ENCODE assay signal across 14 mouse cellular contexts in the genomic region with DNA sequence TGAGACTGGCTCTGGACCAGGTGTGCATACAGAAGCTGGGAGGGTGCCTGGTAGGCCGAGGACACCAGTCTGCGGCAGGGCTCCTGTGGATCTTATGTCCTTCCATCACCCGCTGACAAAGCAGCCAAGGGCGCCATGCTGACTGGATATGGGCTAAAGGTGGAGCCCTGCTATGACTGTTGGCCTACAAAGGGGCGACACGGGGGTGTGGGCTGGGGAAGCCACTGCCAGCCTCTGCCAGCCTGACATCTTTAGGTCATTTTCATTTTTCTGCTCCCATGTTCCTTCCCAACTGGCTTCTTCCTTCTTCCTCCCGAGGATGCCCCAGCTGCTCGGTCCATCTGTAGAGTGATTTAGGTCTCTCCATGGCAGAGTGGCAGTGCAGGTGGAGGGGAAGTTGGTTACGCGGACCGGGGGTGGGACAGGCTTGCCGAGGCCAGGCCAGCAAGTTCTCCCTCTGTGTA.
DNase-seq lines count a peak whose midpoint lies in the region; ATAC-seq lines count a peak whose summit lies in the region.
"Had no signal": no experiment of that assay in that cellular context is flagged by ENCODE, and none has a peak within 500 bp of the region (broad histone marks: within the 10 kb centered on the region; RNA-seq: fewer than 3 reads in every experiment).

No protein-coding gene starts in this region.

- no peak overlapping the region for H3K4me3 ChIP-seq in midbrain, embryonic 10.5 days
- H3K4me3 ChIP-seq in midbrain, embryonic 11.5 days (ENCODE audit: low read depth, low read length) = no peak overlapping the region
- no peak overlapping the region for H3K4me3 ChIP-seq in embryonic facial prominence, embryonic 12.5 days
- no peak overlapping the region for H3K4me3 ChIP-seq in stomach, embryonic 15.5 days (replicated peaks)
- H3K4me3 ChIP-seq: heart, embryonic 12.5 days; hindbrain, embryonic 15.5 days; limb, embryonic 12.5 days; myocyte had no signal

- peak; percentile 71 for DNase-seq in cerebellum, adult 9-11 months
- no peak for DNase-seq in cerebellum, adult 11 months
- DNase-seq in midbrain, embryonic 10.5 days (ENCODE audit: low spot score) = no peak
- no peak for DNase-seq in midbrain, embryonic 11.5 days (ENCODE audit: low spot score, missing footprints)
- no peak for DNase-seq in B cell, adult 2 months
- no peak for DNase-seq in embryo, embryonic 10 days (ENCODE audit: low spot score)
- DNase-seq: kidney, adult 9 months; lung, postnatal 36 days had no signal

- H3K27ac ChIP-seq in midbrain, embryonic 10.5 days (replicated peaks) = peak overlapping the region; percentile 88
- H3K27ac ChIP-seq in midbrain, embryonic 11.5 days (ENCODE audit: low read depth, low read length) = no peak overlapping the region
- H3K27ac ChIP-seq in embryonic facial prominence, embryonic 12.5 days = 0 out of 2 replicates have a peak overlapping the region, but pooled peaks have one; percentile 46
- H3K27ac ChIP-seq in stomach, embryonic 15.5 days = 0 out of 2 replicates have a peak overlapping the region, but pooled peaks have one; percentile 45

- H3K36me3 ChIP-seq in midbrain, embryonic 10.5 days = peaks cover 17% of the 10 kb centered on the region
- no peaks in the 10 kb centered on the region for H3K36me3 ChIP-seq in midbrain, embryonic 11.5 days (ENCODE audit: control insufficient read depth, insufficient read depth, low read length)
- no peaks in the 10 kb centered on the region for H3K36me3 ChIP-seq in embryonic facial prominence, embryonic 12.5 days
- no peaks in the 10 kb centered on the region for H3K36me3 ChIP-seq in stomach, embryonic 15.5 days
- H3K36me3 ChIP-seq: hindbrain, embryonic 15.5 days had no signal

- 76% methylated on average over 12 of the region's 12 CpGs for WGBS in midbrain, embryonic 10.5 days
- WGBS in midbrain, embryonic 11.5 days = 67% methylated on average over 12 of the region's 12 CpGs
- WGBS in embryonic facial prominence, embryonic 12.5 days = 78% methylated on average over 12 of the region's 12 CpGs
- WGBS in stomach, embryonic 15.5 days = 65% methylated on average over 12 of the region's 12 CpGs

- H3K9me3 ChIP-seq in midbrain, embryonic 10.5 days (replicated peaks) = no peaks in the 10 kb centered on the region
- no peaks in the 10 kb centered on the region for H3K9me3 ChIP-seq in midbrain, embryonic 11.5 days (ENCODE audit: control insufficient read depth, low read length)
- no peaks in the 10 kb centered on the region for H3K9me3 ChIP-seq in embryonic facial prominence, embryonic 12.5 days
- H3K9me3 ChIP-seq in stomach, embryonic 15.5 days = no peaks in the 10 kb centered on the region
- H3K9me3 ChIP-seq: heart, embryonic 12.5 days; hindbrain, embryonic 15.5 days; limb, embryonic 12.5 days had no signal

- no peak for ATAC-seq in midbrain, embryonic 11.5 days (ENCODE audit: low FRiP score)
- no peak for ATAC-seq in embryonic facial prominence, embryonic 12.5 days (ENCODE audit: insufficient number of reproducible peaks, insufficient read depth, low FRiP score, low TSS enrichment)
- ATAC-seq in stomach, embryonic 15.5 days (ENCODE audit: insufficient read depth, low FRiP score, low read depth) = no peak

- H3K9ac ChIP-seq in midbrain, embryonic 11.5 days (ENCODE audit: low read length) = no peak overlapping the region
- H3K9ac ChIP-seq in embryonic facial prominence, embryonic 12.5 days = no peak overlapping the region
- no peak overlapping the region for H3K9ac ChIP-seq in stomach, embryonic 15.5 days
- H3K9ac ChIP-seq: heart, embryonic 12.5 days; hindbrain, embryonic 15.5 days; limb, embryonic 12.5 days had no signal

- H3K27me3 ChIP-seq in midbrain, embryonic 10.5 days (ENCODE audit: low read depth, poor library complexity, severe bottlenecking) = no peaks in the 10 kb centered on the region
- H3K27me3 ChIP-seq in midbrain, embryonic 11.5 days (ENCODE audit: control insufficient read depth, insufficient read depth, low read length) = no peaks in the 10 kb centered on the region
- no peaks in the 10 kb centered on the region for H3K27me3 ChIP-seq in embryonic facial prominence, embryonic 12.5 days
- no peaks in the 10 kb centered on the region for H3K27me3 ChIP-seq in stomach, embryonic 15.5 days (replicated peaks)
- H3K27me3 ChIP-seq: heart, embryonic 12.5 days; hindbrain, embryonic 15.5 days; limb, embryonic 12.5 days had no signal

- no peak overlapping the region for H3K4me2 ChIP-seq in midbrain, embryonic 11.5 days
- H3K4me2 ChIP-seq in embryonic facial prominence, embryonic 12.5 days (replicated peaks) = no peak overlapping the region
- no peak overlapping the region for H3K4me2 ChIP-seq in stomach, embryonic 15.5 days
- H3K4me2 ChIP-seq: heart, embryonic 12.5 days; hindbrain, embryonic 15.5 days; limb, embryonic 12.5 days had no signal

- H3K4me1 ChIP-seq in midbrain, embryonic 10.5 days = peaks cover 97% of the 10 kb centered on the region
- peaks cover 47% of the 10 kb centered on the region for H3K4me1 ChIP-seq in midbrain, embryonic 11.5 days (ENCODE audit: control insufficient read depth, insufficient read depth, low read length)
- H3K4me1 ChIP-seq in embryonic facial prominence, embryonic 12.5 days = peaks cover 59% of the 10 kb centered on the region
- peaks cover 23% of the 10 kb centered on the region; the same call in 1 of the 2 replicates for H3K4me1 ChIP-seq in stomach, embryonic 15.5 days
